Mouse (Mus musculus) stomach, postnatal 0 days (tissue): ENCODE data around the gene Srebf2.

Experiments
- CTCF ChIP-seq: IDR thresholded peaks from 2 replicates; pipeline ENCODE4 v1.5.1; 2016; ENCODE audit warnings: antibody characterized with exemption, low read depth, mild to moderate bottlenecking, moderate library complexity
- EP300 ChIP-seq: optimal IDR thresholded peaks from 2 replicates; pipeline ENCODE3; 2016; ENCODE audit warnings: antibody characterized with exemption

GRCm38 (mm10) chr15:82198342-82198741, 51.4 kb downstream of the Srebf2 start:
- no peak for TF ChIP-seq CTCF
- no peak for TF ChIP-seq EP300
